ENCODE assay signal across 9 mouse cellular contexts in the genomic region with DNA sequence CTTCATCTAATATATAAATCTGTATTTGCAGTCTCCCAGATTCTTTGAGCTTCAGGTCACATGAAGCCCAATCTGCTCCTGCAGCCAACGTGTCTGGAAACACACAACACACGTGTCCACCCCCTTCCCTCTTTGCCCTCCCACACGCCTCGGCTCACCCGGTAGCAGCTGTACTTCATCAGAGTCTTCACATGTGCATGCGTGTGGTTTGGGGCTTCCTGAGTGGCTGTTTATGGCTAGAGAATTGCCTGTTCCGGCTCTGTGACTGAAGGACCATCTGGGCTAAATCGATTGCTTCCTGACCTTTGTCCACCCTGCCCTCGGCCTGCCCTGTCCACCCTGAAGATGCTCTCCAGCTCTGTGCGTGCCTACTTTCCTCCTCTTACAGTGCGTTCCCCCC.
DNase-seq lines count a peak whose midpoint lies in the region; ATAC-seq lines count a peak whose summit lies in the region.
"Had no signal": no experiment of that assay in that cellular context is flagged by ENCODE, and none has a peak within 500 bp of the region (broad histone marks: within the 10 kb centered on the region; RNA-seq: fewer than 3 reads in every experiment).

No protein-coding gene starts in this region.

- H3K4me3 ChIP-seq in embryonic facial prominence, embryonic 10.5 days, result peak overlapping the region; percentile 19; the same call in 1 of the 2 replicates
- H3K4me3 ChIP-seq in intestine, embryonic 14.5 days (ENCODE audit: low read depth, low read length), result no peak overlapping the region
- H3K4me3 ChIP-seq in limb, embryonic 15.5 days, result no peak overlapping the region

- ATAC-seq in intestine, embryonic 14.5 days (replicated peaks; ENCODE audit: low FRiP score, low TSS enrichment, low read depth), result peak; percentile 45; the same call in 1 of the 2 replicates
- no peak for ATAC-seq in limb, embryonic 15.5 days (ENCODE audit: insufficient number of reproducible peaks, low FRiP score, low TSS enrichment, low read depth)

- H3K4me1 ChIP-seq in embryonic facial prominence, embryonic 10.5 days, result peaks cover 60% of the 10 kb centered on the region
- peaks cover 42% of the 10 kb centered on the region for H3K4me1 ChIP-seq in intestine, embryonic 14.5 days (replicated peaks; ENCODE audit: control insufficient read depth, insufficient read depth, low read length)
- H3K4me1 ChIP-seq in limb, embryonic 15.5 days, result peaks cover 47% of the 10 kb centered on the region

- peak; percentile 64 for DNase-seq in layer of hippocampus, adult 9-11 months
- DNase-seq in layer of hippocampus, adult 9-10 months (ENCODE audit: low spot score), result no peak
- peak; percentile 72 for DNase-seq in embryonic facial prominence, embryonic 10.5 days (ENCODE audit: low spot score)
- DNase-seq in intestine, embryonic 14.5 days (ENCODE audit: low spot score), result no peak
- peak; percentile 28 for DNase-seq in right cerebral cortex, postnatal 14 days
- DNase-seq in cerebellum, adult 11 months, result no peak
- no peak for DNase-seq in ovary, postnatal 36 days (ENCODE audit: low spot score)

- no peaks in the 10 kb centered on the region for H3K9me3 ChIP-seq in embryonic facial prominence, embryonic 10.5 days
- H3K9me3 ChIP-seq in intestine, embryonic 14.5 days (ENCODE audit: control insufficient read depth, low read length), result no peaks in the 10 kb centered on the region
- no peaks in the 10 kb centered on the region for H3K9me3 ChIP-seq in limb, embryonic 15.5 days

- 24% methylated on average over 11 of the region's 11 CpGs for WGBS in embryonic facial prominence, embryonic 10.5 days
- 4% methylated on average over 11 of the region's 11 CpGs for WGBS in intestine, embryonic 14.5 days
- 13% methylated on average over 11 of the region's 11 CpGs for WGBS in limb, embryonic 15.5 days

- 0 out of 2 replicates have a peak, but pooled peaks cover 7% of the 10 kb centered on the region for H3K27me3 ChIP-seq in embryonic facial prominence, embryonic 10.5 days (replicated peaks; ENCODE audit: low read depth, poor library complexity, severe bottlenecking)
- H3K27me3 ChIP-seq in intestine, embryonic 14.5 days (replicated peaks; ENCODE audit: control insufficient read depth, insufficient read depth, low read length), result no peaks in the 10 kb centered on the region
- no peaks in the 10 kb centered on the region for H3K27me3 ChIP-seq in limb, embryonic 15.5 days

- H3K9ac ChIP-seq in intestine, embryonic 14.5 days (ENCODE audit: low read length), result no peak overlapping the region
- no peak overlapping the region for H3K9ac ChIP-seq in limb, embryonic 15.5 days
- H3K9ac ChIP-seq: liver, embryonic 14.5 days had no signal

- peak overlapping the region; percentile 85 for H3K27ac ChIP-seq in embryonic facial prominence, embryonic 10.5 days (replicated peaks)
- peak overlapping the region; percentile 57 for H3K27ac ChIP-seq in intestine, embryonic 14.5 days (ENCODE audit: low read depth)
- peak overlapping the region; percentile 63; the same call in 1 of the 2 replicates for H3K27ac ChIP-seq in limb, embryonic 15.5 days
- H3K27ac ChIP-seq: liver, embryonic 14.5 days had no signal

- no peaks in the 10 kb centered on the region for H3K36me3 ChIP-seq in embryonic facial prominence, embryonic 10.5 days (replicated peaks)
- H3K36me3 ChIP-seq in intestine, embryonic 14.5 days (ENCODE audit: control insufficient read depth, insufficient read depth, low read length), result no peaks in the 10 kb centered on the region
- no peaks in the 10 kb centered on the region for H3K36me3 ChIP-seq in limb, embryonic 15.5 days

- H3K4me2 ChIP-seq in intestine, embryonic 14.5 days (ENCODE audit: low read length), result no peak overlapping the region
- H3K4me2 ChIP-seq in limb, embryonic 15.5 days, result 0 out of 2 replicates have a peak overlapping the region, but pooled peaks have one; percentile 14

Comparison
In these comparisons a context has a peak if more than half of its experiments do, and no peak if none do; other contexts are left out.
1. DNase-seq: peak in layer of hippocampus, adult 9-11 months (single experiment), embryonic facial prominence, embryonic 10.5 days (single experiment) and right cerebral cortex, postnatal 14 days (single experiment); none in layer of hippocampus, adult 9-10 months (single experiment), intestine, embryonic 14.5 days (single experiment), cerebellum, adult 11 months (single experiment) and ovary, postnatal 36 days (single experiment).
2. Peak in every context shown above with its lines, with median percentiles within 50 percentile points of each other: H3K27ac ChIP-seq.